Mouse (Mus musculus) liver, embryonic 14.5 days (tissue): ENCODE data around the gene Pfkm. TPM values are rescaled to one million over a fixed set of nuclear protein-coding genes. Genes with fewer than 3 reads are reported as not detected.

ENCODE experiments used
- ATAC-seq: fragments of 200-750 bp; cut with Nextera tagmentation; 2 replicates; pipeline ENCODE4 v1.8.0; 2017; ENCODE audit warnings: moderate number of reproducible peaks, mild to moderate bottlenecking, moderate library complexity; ENCODE audit not compliant: insufficient read depth
- DNase-seq, 3 experiments: peaks; one replicate each; pipeline ENCODE4 v3.0.0-alpha.2; 2012 to 2013; ENCODE audit warnings: low read depth in 3 of 3, low spot score in 3 of 3
- H3K27ac ChIP-seq: fragments of 300-500 bp; sonication (generic); 2 replicates; pipeline ENCODE4 v1.5.1; 2014; ENCODE audit warnings: moderate library complexity, mild to moderate bottlenecking, control low read depth, inconsistent platforms
- H3K27me3 ChIP-seq: fragments of 300-500 bp; sonication (generic); 2 replicates; pipeline ENCODE4 v1.6.1; 2014; ENCODE audit warnings: mild to moderate bottlenecking, low read length, moderate library complexity; ENCODE audit not compliant: control insufficient read depth, insufficient read depth
- H3K36me3 ChIP-seq: fragments of 300-500 bp; sonication (generic); replicated peaks from 2 replicates; pipeline ENCODE4 v1.6.1; 2014; ENCODE audit warnings: low read depth; ENCODE audit not compliant: control insufficient read depth, insufficient read depth
- H3K4me1 ChIP-seq, 2 experiments: fragments of 200-500 bp in 1 of 2; fragments of 300-500 bp in 1 of 2; sonication (generic) in 1 of 2; replicated peaks; 2 replicates each; pipeline ENCODE4 v1.6.1; 2012 to 2014; ENCODE audit warnings: antibody characterized with exemption in 1 of 2, inconsistent platforms in 1 of 2, low read length in 1 of 2; ENCODE audit not compliant: control insufficient read depth in 2 of 2, insufficient read depth in 2 of 2
- H3K4me2 ChIP-seq: fragments of 300-500 bp; sonication (generic); 2 replicates; pipeline ENCODE4 v1.6.1; 2014; ENCODE audit warnings: low read depth, mild to moderate bottlenecking, control low read depth, moderate library complexity
- H3K4me3 ChIP-seq, 2 experiments: fragments of 200-500 bp in 1 of 2; fragments of 300-500 bp in 1 of 2; sonication (generic) in 1 of 2; 2 replicates each; pipeline ENCODE4 v1.5.1; 2012 to 2014; ENCODE audit warnings: low read depth in 2 of 2, low read length in 2 of 2, mild to moderate bottlenecking in 2 of 2, control low read depth in 1 of 2, inconsistent platforms in 1 of 2, moderate library complexity in 1 of 2; ENCODE audit not compliant: insufficient read depth in 1 of 2
- H3K9ac ChIP-seq: fragments of 300-500 bp; sonication (generic); replicated peaks from 2 replicates; pipeline ENCODE4 v1.6.1; 2014; ENCODE audit warnings: mild to moderate bottlenecking, control low read depth, moderate library complexity
- H3K9me3 ChIP-seq: fragments of 300-500 bp; sonication (generic); 2 replicates; pipeline ENCODE4 v1.6.1; 2016; ENCODE audit warnings: low read length, mixed read lengths; ENCODE audit not compliant: control insufficient read depth
- CTCF ChIP-seq: IDR thresholded peaks from 2 replicates; pipeline ENCODE4 v1.5.1; 2016; ENCODE audit warnings: antibody characterized with exemption, low read depth, control low read depth
- EP300 ChIP-seq: IDR thresholded peaks from 2 replicates; pipeline ENCODE4 v1.6.1; 2016; ENCODE audit warnings: antibody characterized with exemption, low read depth
- WGBS: fragments of 180-500 bp; shearing (Covaris S2); extraction: QIAGEN DNeasy Blood & Tissue Kit; methylation state at CpG from one replicate; pipeline ENCODE4 v1.1.7; 2014; ENCODE audit not compliant: insufficient replicate concordance; 5-methylcytosine and 5-hydroxymethylcytosine counted together
- polyA plus RNA-seq, 2 experiments: library from polyadenylated mRNA; depleted of rRNA in 1 of 2; stranded (reverse) in 1 of 2; unstranded in 1 of 2; fragments of >200 nt; fragmentation: Nextera tagmentation in 1 of 2; extraction: Ambion mirVana in 1 of 2; gene quantifications; 2 replicates each; pipeline versions ENCODE4 v1.2.1 to v1.2.3; 2012 to 2014

Gene Pfkm
- polyA plus RNA-seq, 2 experiments = 19.6 to 22.4 TPM

DNA sequence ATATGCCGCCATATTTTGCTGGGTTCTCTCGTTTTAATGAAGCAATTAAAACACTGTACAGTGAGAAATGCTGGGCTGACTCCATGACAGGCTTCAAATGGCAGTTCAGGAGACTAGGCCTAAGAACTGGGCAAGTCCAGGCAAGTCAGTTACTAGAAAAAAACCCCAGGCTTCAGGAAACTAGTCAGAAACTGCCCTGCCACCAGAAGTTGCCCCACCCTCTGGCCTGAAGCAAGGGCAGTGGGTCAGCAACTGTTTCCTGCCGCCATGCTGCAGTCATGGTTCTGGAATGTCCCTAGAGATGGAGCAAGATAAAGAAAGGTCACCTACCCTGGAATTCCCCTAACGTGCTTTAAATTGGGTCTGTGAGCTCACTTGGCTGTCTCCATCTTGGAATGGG lies 63.6 kb downstream of the Pfkm start:
- 49% methylated on average over 4 of the region's 4 CpGs for WGBS
- Histone ChIP-seq H3K9me3 (no peaks in the 10 kb centered on the region), H3K9ac (no peak overlapping the region), H3K27me3 (no peaks in the 10 kb centered on the region), H3K36me3 (no peaks in the 10 kb centered on the region), H3K4me2 (no peak overlapping the region), H3K27ac (no peak overlapping the region), H3K4me1 (no peaks in the 10 kb centered on the region; a peak in 1 of 4 replicates), H3K4me3 (no peak overlapping the region)
- TF ChIP-seq EP300 = no peak
- no peak for TF ChIP-seq CTCF
- no peak for ATAC-seq
- DNase-seq = no peak

- Histone ChIP-seq H3K27ac (no peak overlapping the region), H3K4me1 (no peaks in the 10 kb centered on the region; a peak in 1 of 4 replicates), H3K4me2 (no peak overlapping the region), H3K9me3 (no peaks in the 10 kb centered on the region), H3K9ac (no peak overlapping the region), H3K36me3 (no peaks in the 10 kb centered on the region), H3K27me3 (no peaks in the 10 kb centered on the region), H3K4me3 (no peak overlapping the region)
- DNase-seq (no peak), ATAC-seq (no peak)
- no peak for TF ChIP-seq CTCF
- TF ChIP-seq EP300 = no peak
- WGBS = 25% methylated on average over 1 of the region's 1 CpGs
Measured at GRCm38 (mm10) chr15:98157253-98157652, 64.9 kb downstream of the Pfkm start.

GRCm38 (mm10) chr15:98161026-98161805 lies 68.8 kb downstream of the Pfkm start:
- Histone ChIP-seq H3K9ac (no peak overlapping the region), H3K4me2 (no peak overlapping the region), H3K9me3 (no peaks in the 10 kb centered on the region), H3K4me3 (no peak overlapping the region), H3K4me1 (no peaks in the 10 kb centered on the region), H3K36me3 (no peaks in the 10 kb centered on the region), H3K27me3 (peaks cover 8% of the 10 kb centered on the region), H3K27ac (no peak overlapping the region)
- ATAC-seq (no peak), DNase-seq (no peak)
- TF ChIP-seq EP300 (no peak), CTCF (no peak)
- WGBS = 53% methylated on average over 19 of the region's 19 CpGs

DNA sequence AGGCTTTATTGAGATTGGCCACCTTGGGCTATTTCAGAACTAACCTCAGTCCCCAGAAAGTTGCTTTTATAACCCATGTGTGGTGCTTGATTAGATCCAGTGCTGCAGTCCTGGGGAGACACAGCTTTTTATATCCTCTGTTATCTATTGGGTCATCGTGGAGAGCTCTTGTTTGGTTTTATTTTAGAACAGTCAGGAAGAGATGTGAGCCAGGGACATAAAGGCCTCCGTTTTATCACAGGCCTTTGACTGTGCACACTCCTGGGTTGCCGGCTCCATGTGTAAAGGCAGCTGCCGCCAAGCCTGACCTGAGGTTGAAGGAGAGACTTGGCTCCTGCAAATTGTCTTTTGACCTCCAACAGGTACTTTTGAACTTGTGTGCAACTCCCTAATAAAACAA lies 70.2 kb downstream of the Pfkm start:
- no peak overlapping the region for H3K27ac ChIP-seq
- 34% methylated on average over 4 of the region's 4 CpGs for WGBS

GRCm38 (mm10) chr15:98165525-98165924 lies 73.1 kb downstream of the Pfkm start, which contains the start of gene Asb8:
Asb8 (minus strand) TSS chr15:98165625.
- Histone ChIP-seq H3K9me3 (no peaks in the 10 kb centered on the region), H3K4me2 (no peak within 1 kb of the TSS), H3K9ac (no peak within 1 kb of the TSS), H3K4me3 (no peak within 1 kb of the TSS), H3K27ac (no peak within 1 kb of the TSS), H3K4me1 (no peaks in the 10 kb centered on the region), H3K27me3 (peaks cover 49% of the 10 kb centered on the region), H3K36me3 (no peaks in the 10 kb centered on the region)
- no peak for TF ChIP-seq EP300
- TF ChIP-seq CTCF = no peak
- DNase-seq = no peak
- ATAC-seq = no peak
- WGBS = 66% methylated on average over 5 of the region's 5 CpGs

More for the DNA sequence above, 70.2 kb downstream of the Pfkm start:
- no peaks in the 10 kb centered on the region for H3K36me3 ChIP-seq
- no peak overlapping the region for H3K4me2 ChIP-seq
- TF ChIP-seq EP300 (no peak), CTCF (no peak)
- no peaks in the 10 kb centered on the region for H3K4me1 ChIP-seq
- no peak overlapping the region for H3K4me3 ChIP-seq
- H3K9me3 ChIP-seq = no peaks in the 10 kb centered on the region
- no peak overlapping the region for H3K9ac ChIP-seq
- DNase-seq = no peak
- no peak for ATAC-seq
- peaks cover 22% of the 10 kb centered on the region for H3K27me3 ChIP-seq
